Mouse (Mus musculus): ENCODE measurements around the gene Klrb1c.
A peak's percentile ranks its signal among the peaks of the same experiment; 100 is the strongest.
"Not testable (repeated sequence)": the region's sequence is repeated elsewhere in the genome, so short reads cannot be mapped to it uniquely, and the experiment has no call there.

The Klrb1c gene

DNA sequence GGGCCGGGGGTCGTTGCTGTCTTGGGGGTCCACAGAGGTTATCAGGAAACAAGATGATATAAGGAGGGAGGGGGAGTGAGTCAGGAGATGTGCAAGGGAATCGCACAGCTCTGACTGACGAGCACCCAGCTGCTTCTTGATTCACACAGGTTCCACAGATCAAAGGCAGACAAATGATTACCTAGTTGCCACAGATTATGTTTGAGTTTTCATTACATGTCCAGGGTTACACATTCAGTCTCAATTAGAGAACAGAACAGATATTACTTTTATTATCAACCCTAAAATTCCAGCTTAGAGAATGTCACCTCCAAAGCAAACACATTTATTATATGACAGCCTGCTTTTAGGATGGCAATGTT is 33.6 kb downstream of the Klrb1c start:
- DNase-seq (ENCODE audit: low read depth, low spot score), result not testable (repeated sequence)

DNA sequence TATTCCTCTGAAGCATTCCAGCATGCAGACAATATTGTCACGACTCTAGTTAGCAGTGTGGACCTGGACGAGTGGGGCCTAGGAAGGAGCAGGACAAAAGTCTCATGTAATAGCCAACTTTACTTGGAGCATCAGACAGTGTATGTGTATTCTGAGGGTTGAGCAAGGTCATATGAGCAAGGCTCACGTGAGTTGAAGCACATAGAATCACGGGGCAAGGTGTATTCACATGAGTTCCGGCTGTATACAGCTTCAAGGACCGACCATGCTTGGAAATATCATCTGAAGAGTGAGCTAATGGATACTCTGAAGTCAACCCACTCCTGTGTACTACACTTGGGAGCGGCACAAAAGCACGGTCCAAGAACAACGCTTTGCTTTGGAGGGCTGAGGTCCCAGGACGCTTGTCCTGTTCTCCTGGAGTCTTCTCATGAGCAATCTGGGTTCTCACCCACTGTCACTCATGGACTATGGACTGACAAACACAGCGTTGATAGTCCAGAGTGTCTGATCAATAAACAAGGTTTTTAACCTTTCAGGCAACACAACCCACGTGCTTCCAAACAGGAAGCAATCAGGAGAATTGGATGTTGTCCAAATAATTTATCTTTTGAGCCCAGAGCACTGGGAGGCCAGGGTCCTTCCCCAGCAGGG is 34.1 kb downstream of the Klrb1c start:
- DNase-seq (ENCODE audit: low read depth, low spot score), result not testable (repeated sequence)

DNA sequence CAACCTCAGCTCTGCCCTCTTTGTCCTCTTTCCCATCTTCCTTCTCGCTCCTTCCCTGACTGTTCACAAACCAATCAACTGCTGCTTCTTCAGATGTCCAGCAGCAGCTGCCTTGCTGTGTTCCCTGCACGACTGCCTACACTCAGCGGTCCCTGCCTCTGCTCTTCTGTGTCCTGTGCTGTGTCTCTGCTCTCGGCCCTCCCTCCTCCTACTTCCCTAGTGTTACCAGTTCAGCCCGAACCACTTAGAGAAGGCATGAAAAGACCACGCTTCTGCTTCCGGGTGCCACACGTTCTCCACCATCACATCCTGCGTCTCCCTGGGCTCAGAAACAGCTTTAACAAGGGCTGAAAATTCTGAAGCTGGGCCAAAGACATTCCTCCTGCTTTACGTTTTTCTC is 34.8 kb downstream of the Klrb1c start:
- DNase-seq (ENCODE audit: low read depth, low spot score), result peak; percentile 43

DNA sequence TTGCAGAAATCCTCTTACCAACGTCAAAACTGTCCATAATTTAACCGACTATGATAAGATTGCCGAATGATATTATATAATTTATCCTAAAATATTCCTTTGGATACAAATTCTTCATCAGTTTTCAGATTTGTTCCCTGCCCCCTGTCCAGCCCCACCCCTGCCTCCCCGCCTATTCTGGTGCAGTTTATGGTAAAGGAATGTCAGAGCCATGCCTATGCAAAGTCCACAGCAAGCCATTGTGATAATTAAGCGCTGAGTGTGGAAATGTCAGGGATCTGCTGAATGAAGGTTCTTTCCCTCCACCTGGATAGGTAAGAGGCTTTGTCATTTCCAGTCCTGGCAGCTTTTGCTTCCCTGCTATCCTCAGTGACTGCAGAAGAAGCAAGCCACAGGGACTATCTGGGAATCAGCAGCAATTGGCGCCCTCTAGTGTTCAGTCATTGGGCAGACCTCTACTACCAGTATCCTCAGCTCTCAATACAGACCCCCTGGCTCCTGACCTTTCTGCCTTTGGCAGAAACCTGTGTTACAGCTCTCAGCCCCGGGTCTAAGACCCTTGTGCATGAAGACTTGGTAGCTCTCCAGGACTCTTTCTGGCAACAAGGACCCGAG is 35.3 kb downstream of the Klrb1c start:
- DNase-seq (ENCODE audit: low read depth, low spot score), result peak; percentile 71

DNA sequence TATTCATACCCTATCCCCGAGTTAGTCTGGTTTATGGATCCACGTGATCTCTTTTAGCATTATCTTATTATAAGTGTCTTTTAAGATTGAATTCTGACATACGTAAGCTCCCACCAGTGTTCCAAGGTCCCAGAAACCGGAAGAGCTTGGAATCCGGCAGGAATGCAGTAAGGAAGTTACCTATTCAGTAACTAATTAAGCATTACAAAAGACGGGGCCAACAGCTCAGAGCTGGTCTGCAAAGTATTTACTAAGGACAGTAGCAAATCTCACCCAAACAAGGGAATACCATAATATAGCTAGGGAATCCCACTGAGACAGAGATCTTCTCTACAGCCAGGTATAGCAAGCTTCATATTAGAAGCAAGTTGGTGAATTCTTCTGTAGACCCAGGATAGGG is 42.0 kb downstream of the Klrb1c start:
- not testable (repeated sequence) for DNase-seq (ENCODE audit: low read depth, low spot score)

DNA sequence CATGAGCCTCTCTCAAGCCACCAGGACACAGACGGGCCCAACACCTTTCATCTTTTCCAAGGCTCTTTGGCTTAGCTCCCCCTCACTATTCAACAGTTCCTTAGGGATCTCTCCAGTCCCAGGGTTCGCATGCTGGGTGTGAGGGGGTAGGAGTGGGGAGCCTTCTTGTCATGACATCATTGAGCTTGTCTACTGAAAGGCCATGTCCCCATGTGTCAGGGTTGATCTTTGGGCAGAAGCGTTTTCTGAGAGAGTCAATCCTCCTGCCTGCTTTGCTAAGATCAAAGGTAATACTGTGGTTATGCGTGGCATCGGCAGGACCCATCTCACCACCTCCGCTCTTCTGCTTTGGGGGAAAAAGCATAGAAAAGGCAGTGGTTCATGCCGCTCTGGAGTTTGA is 51.6 kb downstream of the Klrb1c start:
- no peak for DNase-seq (ENCODE audit: low read depth, low spot score)

DNA sequence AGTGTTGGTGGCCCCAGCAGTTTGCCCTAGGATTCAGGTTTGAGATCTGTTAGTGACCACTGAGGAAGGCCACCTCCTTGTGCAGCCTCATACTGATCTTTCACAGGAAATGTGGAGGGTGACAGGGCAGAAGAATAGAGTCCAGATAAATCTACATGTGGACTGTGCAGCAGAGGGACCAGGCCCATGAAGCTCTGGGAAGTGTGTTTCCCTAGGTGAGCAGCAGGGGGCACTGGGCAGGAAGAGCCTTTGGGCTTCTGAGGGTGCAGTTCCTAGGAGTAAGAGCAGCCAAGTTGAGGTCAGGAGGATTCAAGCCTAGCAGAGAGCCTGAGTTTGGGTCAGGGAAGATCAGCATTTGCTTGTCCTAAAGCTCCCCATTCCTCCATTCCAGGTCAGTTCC is 52.9 kb downstream of the Klrb1c start:
- DNase-seq (ENCODE audit: low read depth, low spot score), result peak; percentile 62

DNA sequence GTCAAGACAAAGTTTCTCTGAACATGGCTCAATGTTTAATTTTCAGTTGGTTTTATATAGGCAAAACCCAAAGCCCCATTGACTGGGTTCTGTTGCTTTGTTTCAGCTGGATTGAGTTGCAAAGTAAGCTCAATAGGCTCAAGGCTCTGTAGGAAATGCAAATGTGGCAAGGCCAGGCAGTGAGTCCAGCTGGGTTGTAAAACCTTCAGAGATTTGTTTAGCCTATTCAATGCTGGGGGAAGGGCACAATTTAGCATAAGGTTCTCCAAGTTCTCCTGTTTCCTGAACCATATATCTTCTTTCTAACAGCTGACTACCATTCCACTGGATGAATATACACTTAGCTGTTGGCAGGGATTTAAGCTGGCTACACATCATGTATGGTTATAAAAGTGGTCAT is 54.1 kb downstream of the Klrb1c start:
- DNase-seq (ENCODE audit: low read depth, low spot score), result no peak

DNA sequence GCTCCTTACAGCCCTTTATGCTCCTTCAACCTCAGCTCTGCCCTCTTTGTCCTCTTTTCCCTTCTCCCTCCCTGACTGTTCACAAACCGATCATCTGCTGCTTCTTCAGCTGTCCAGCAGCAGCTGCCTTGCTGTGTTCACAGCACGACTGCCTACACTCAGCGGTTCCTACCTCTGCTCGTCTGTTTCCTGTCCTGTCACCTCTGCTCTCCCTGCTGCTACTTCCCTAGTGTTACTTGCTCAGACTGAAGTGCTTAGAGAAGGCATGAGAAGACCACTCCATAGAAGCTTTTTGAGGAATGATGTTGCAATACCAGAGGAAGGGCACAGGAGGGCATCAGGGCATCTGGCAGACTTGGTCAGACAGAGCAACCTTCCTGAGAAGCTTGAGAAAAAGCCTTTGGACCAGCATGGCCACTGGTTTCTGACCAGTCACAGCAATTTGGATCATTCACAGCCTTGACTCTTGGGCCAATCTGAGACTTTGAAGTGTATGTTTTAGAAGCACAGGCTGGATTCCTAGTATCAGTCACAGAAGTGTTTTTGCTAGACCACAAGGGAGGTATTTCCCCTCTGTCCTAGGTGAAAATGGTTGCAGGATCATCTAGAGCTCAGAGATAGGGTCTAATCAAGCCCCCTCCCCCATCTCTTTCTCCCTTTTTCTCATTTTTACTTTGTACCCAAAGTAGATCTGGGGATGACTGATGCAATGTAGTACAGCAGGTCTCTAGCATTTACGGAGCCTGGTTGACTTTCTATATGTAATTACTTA is 54.9 kb downstream of the Klrb1c start:
- no peak for DNase-seq (ENCODE audit: low read depth, low spot score)

DNA sequence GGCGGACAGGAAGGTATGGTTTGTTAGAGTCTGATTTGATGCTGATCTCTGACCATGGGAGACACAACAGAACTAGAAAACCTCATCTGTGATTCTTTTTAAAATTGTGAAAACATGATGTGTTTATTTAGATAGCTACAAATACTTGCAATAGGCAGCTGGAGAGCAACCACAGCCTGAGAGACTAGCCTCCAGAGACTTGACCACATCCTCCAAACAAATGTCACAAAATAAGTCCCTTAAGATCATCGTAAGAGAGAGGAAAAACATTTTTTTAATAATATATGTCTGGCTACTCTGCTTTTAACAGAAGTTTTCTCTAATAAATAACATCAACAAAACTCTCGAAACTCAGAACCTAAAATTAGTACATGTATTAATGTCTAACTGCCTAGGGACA is 57.0 kb downstream of the Klrb1c start:
- no peak for DNase-seq (ENCODE audit: low read depth, low spot score)
